Mouse (Mus musculus) ES-E14 (cell line): ENCODE measurements around the gene Vmo1.

Experiments used
- CHD2 ChIP-seq: IDR thresholded peaks from 2 replicates; pipeline ENCODE4 v1.6.1; 2014; ENCODE audit warnings: mild to moderate bottlenecking, low read depth, low read length, inconsistent platforms
- MAFK ChIP-seq: IDR thresholded peaks from 2 replicates; pipeline ENCODE4 v1.6.1; 2014; ENCODE audit warnings: mild to moderate bottlenecking, low read depth, low read length, inconsistent platforms; ENCODE audit not compliant: insufficient read depth
- ZC3H11A ChIP-seq: IDR thresholded peaks from 2 replicates; pipeline ENCODE4 v1.6.1; 2012; ENCODE audit warnings: low read depth, mild to moderate bottlenecking, inconsistent platforms, low read length, borderline replicate concordance
- ZNF384 ChIP-seq: IDR thresholded peaks from 2 replicates; pipeline ENCODE4 v1.6.1; 2012; ENCODE audit warnings: low read depth, low read length, inconsistent platforms

DNA sequence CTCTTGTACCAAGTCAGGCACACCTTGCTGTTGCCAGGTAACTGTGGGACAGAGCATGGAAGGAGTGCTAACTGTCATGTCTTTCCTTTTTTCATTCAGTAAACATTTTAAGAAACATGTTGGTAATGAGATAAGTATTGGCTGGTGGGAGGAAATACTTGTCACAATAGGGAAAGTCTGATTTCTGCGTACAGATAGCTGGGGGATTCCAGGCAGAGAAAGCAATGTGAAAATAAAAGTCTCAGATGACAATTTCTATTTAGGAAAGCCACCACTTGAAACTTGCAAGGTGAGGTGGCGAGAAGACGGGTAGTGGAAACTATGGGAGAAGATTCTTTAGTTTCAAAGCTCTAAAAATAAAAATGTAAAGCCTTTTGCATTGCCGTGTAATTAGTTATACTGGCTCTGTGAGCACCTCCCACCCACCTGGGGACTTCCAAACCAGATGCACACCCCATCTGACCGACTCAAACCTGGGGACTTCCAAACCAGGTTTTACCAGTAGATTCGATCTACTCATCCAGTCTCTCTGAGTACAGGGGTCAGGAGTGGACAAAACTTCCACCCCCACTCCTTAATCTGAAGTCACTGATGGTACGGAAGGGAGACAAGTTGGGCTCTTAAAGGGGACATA, 1.6 kb downstream of the Vmo1 start:
- TF ChIP-seq CHD2 (no peak), MAFK (no peak), ZNF384 (no peak), ZC3H11A (no peak)
